Mouse (Mus musculus) embryo, embryonic 9.5 days (tissue): ENCODE results near the gene Gm47841.

Experiments
- DNase-seq: peaks from one replicate; pipeline ENCODE4 v3.0.0-alpha.2; 2017; ENCODE audit errors: extremely low spot score

Gene Gm47841

GRCm38 (mm10) chr15:101074067-101074466 lies 26.9 kb upstream of the Gm47841 start:
- no peak for DNase-seq

GRCm38 (mm10) chr15:101072736-101073135 lies 25.5 kb upstream of the Gm47841 start:
- peak; percentile 3 for DNase-seq

- DNase-seq = no peak
These were observed 23.6 kb upstream of the Gm47841 start for GRCm38 (mm10) chr15:101070762-101071161.

- no peak for DNase-seq
These were observed 22.5 kb upstream of the Gm47841 start for GRCm38 (mm10) chr15:101069641-101070190.

- no peak for DNase-seq
These were observed 21.5 kb upstream of the Gm47841 start for GRCm38 (mm10) chr15:101068671-101069070.

- DNase-seq = no peak
These were observed 20.8 kb upstream of the Gm47841 start for GRCm38 (mm10) chr15:101068029-101068428.

GRCm38 (mm10) chr15:101066920-101067696 lies 19.9 kb upstream of the Gm47841 start:
- DNase-seq = peak; percentile 63

- peak; percentile 82 for DNase-seq
These were observed 19.2 kb upstream of the Gm47841 start for GRCm38 (mm10) chr15:101066364-101066847.

- no peak for DNase-seq
These were observed 17.9 kb upstream of the Gm47841 start for GRCm38 (mm10) chr15:101065069-101065468.

- DNase-seq = no peak
These were observed 13.2 kb upstream of the Gm47841 start for GRCm38 (mm10) chr15:101060280-101060852.

- no peak for DNase-seq
These were observed 12.5 kb upstream of the Gm47841 start for GRCm38 (mm10) chr15:101059570-101060279.

- DNase-seq = peak; percentile 59
These were observed 9.0 kb upstream of the Gm47841 start for GRCm38 (mm10) chr15:101056225-101056624.

- no peak for DNase-seq
These were observed 7.3 kb upstream of the Gm47841 start for GRCm38 (mm10) chr15:101054541-101054940.

GRCm38 (mm10) chr15:101053832-101054459 lies 6.7 kb upstream of the Gm47841 start:
- DNase-seq = peak; percentile 61

GRCm38 (mm10) chr15:101052560-101053501 lies 5.6 kb upstream of the Gm47841 start:
- DNase-seq = peak; percentile 66

- DNase-seq = peak; percentile 58
These were observed 4.7 kb upstream of the Gm47841 start for GRCm38 (mm10) chr15:101051869-101052268.

GRCm38 (mm10) chr15:101048338-101048896 lies 1.2 kb upstream of the Gm47841 start:
- DNase-seq = no peak

- DNase-seq = peak; percentile 67
These were observed 537 bp downstream of the Gm47841 start for GRCm38 (mm10) chr15:101046527-101047193.

GRCm38 (mm10) chr15:101046039-101046526 lies 1.1 kb downstream of the Gm47841 start:
- peak; percentile 70 for DNase-seq
